Mouse (Mus musculus) limb, embryonic 10.5 days (tissue): ENCODE measurements around the gene Ncor2. TPM values are rescaled to one million over a fixed set of nuclear protein-coding genes. Genes with fewer than 3 reads are reported as not detected.

ENCODE experiments used
- DNase-seq: peaks from one replicate; pipeline ENCODE4 v3.0.0-alpha.2; 2017; ENCODE audit warnings: low spot score
- H3K27ac ChIP-seq: fragments of 300-500 bp; sonication (generic); 2 replicates; pipeline ENCODE4 v1.5.1; 2016; ENCODE audit warnings: mild to moderate bottlenecking
- H3K27me3 ChIP-seq: fragments of 300-500 bp; sonication (generic); 2 replicates; pipeline ENCODE4 v1.6.1; 2016; ENCODE audit warnings: low read depth, mild to moderate bottlenecking; ENCODE audit not compliant: poor library complexity, severe bottlenecking
- H3K36me3 ChIP-seq: fragments of 300-500 bp; sonication (generic); 2 replicates; pipeline ENCODE4 v1.6.1; 2016; ENCODE audit warnings: mild to moderate bottlenecking, moderate library complexity
- H3K4me1 ChIP-seq: fragments of 300-500 bp; sonication (generic); 2 replicates; pipeline ENCODE4 v1.6.1; 2016
- H3K4me3 ChIP-seq: fragments of 300-500 bp; sonication (generic); 2 replicates; pipeline ENCODE4 v1.5.1; 2016; ENCODE audit warnings: mild to moderate bottlenecking, moderate library complexity
- H3K9me3 ChIP-seq: fragments of 300-500 bp; sonication (generic); replicated peaks from 2 replicates; pipeline ENCODE4 v1.6.1; 2016; ENCODE audit warnings: mild to moderate bottlenecking
- WGBS: fragments of 180-500 bp; shearing (Covaris S2); methylation state at CpG from one replicate; pipeline ENCODE4 v1.1.7; 2016; 5-methylcytosine and 5-hydroxymethylcytosine counted together
- polyA plus RNA-seq: library from polyadenylated mRNA; unstranded; fragments of >200 nt; fragmentation: Nextera tagmentation; extraction: Ambion mirVana; gene quantifications from 2 replicates; pipeline ENCODE4 v1.2.1, GENCODE M21; 2016

Gene Ncor2
- polyA plus RNA-seq, 1 experiment from 2014 or later = 26.8 TPM

- H3K4me3 ChIP-seq = no peak overlapping the region
- 86% methylated on average over 21 of the region's 21 CpGs for WGBS
- no peaks in the 10 kb centered on the region for H3K9me3 ChIP-seq
- H3K4me1 ChIP-seq = peaks cover 12% of the 10 kb centered on the region
- peaks cover 100% of the 10 kb centered on the region for H3K36me3 ChIP-seq
- DNase-seq = no peak
- no peak overlapping the region for H3K27ac ChIP-seq
- no peaks in the 10 kb centered on the region for H3K27me3 ChIP-seq
These were observed 97.5 kb downstream of the Ncor2 start for GRCm38 (mm10) chr5:125081318-125082101.

- peaks cover 100% of the 10 kb centered on the region for H3K36me3 ChIP-seq
- peaks cover 12% of the 10 kb centered on the region for H3K4me1 ChIP-seq
- no peak for DNase-seq
- H3K27me3 ChIP-seq = no peaks in the 10 kb centered on the region
- WGBS = 94% methylated on average over 10 of the region's 10 CpGs
- H3K4me3 ChIP-seq = no peak overlapping the region
- H3K27ac ChIP-seq = no peak overlapping the region
- no peaks in the 10 kb centered on the region for H3K9me3 ChIP-seq
These were observed 98.2 kb downstream of the Ncor2 start for GRCm38 (mm10) chr5:125080787-125081317.

GRCm38 (mm10) chr5:125080352-125080751 is 98.7 kb downstream of the Ncor2 start:
- H3K4me3 ChIP-seq = no peak overlapping the region
- H3K36me3 ChIP-seq = peaks cover 100% of the 10 kb centered on the region
- no peaks in the 10 kb centered on the region for H3K9me3 ChIP-seq
- peaks cover 12% of the 10 kb centered on the region for H3K4me1 ChIP-seq
- WGBS = 93% methylated on average over 4 of the region's 4 CpGs
- DNase-seq = no peak
- no peak overlapping the region for H3K27ac ChIP-seq
- no peaks in the 10 kb centered on the region for H3K27me3 ChIP-seq

GRCm38 (mm10) chr5:125078220-125078619 is 100.8 kb downstream of the Ncor2 start:
- DNase-seq = no peak
- WGBS = 91% methylated on average over 5 of the region's 5 CpGs
- H3K9me3 ChIP-seq = no peaks in the 10 kb centered on the region
- no peak overlapping the region for H3K4me3 ChIP-seq
- H3K36me3 ChIP-seq = peaks cover 100% of the 10 kb centered on the region
- H3K4me1 ChIP-seq = peaks cover 16% of the 10 kb centered on the region
- no peak overlapping the region for H3K27ac ChIP-seq
- no peaks in the 10 kb centered on the region for H3K27me3 ChIP-seq

GRCm38 (mm10) chr5:125076183-125076582 is 102.8 kb downstream of the Ncor2 start:
- H3K27me3 ChIP-seq = no peaks in the 10 kb centered on the region
- H3K27ac ChIP-seq = no peak overlapping the region
- H3K36me3 ChIP-seq = peaks cover 99% of the 10 kb centered on the region
- 84% methylated on average over 9 of the region's 9 CpGs for WGBS
- H3K9me3 ChIP-seq = no peaks in the 10 kb centered on the region
- peaks cover 26% of the 10 kb centered on the region for H3K4me1 ChIP-seq
- no peak for DNase-seq
- no peak overlapping the region for H3K4me3 ChIP-seq

- H3K27me3 ChIP-seq = no peaks in the 10 kb centered on the region
- H3K9me3 ChIP-seq = no peaks in the 10 kb centered on the region
- H3K4me1 ChIP-seq = peaks cover 36% of the 10 kb centered on the region
- no peak for DNase-seq
- no peak overlapping the region for H3K27ac ChIP-seq
- H3K4me3 ChIP-seq = no peak overlapping the region
- H3K36me3 ChIP-seq = peaks cover 87% of the 10 kb centered on the region
- 71% methylated on average over 10 of the region's 10 CpGs for WGBS
These were observed 104.3 kb downstream of the Ncor2 start for GRCm38 (mm10) chr5:125074571-125075171.

- no peak for DNase-seq
- Histone ChIP-seq H3K27me3 (no peaks in the 10 kb centered on the region), H3K4me1 (peaks cover 44% of the 10 kb centered on the region), H3K4me3 (no peak overlapping the region), H3K36me3 (peaks cover 87% of the 10 kb centered on the region), H3K27ac (0 out of 2 replicates have a peak overlapping the region, but pooled peaks have one; percentile 27), H3K9me3 (no peaks in the 10 kb centered on the region)
- 89% methylated on average over 8 of the region's 8 CpGs for WGBS
These were observed 105.1 kb downstream of the Ncor2 start for GRCm38 (mm10) chr5:125073896-125074295.

- DNase-seq = no peak
- 70% methylated on average over 4 of the region's 4 CpGs for WGBS
- Histone ChIP-seq H3K27ac (no peak overlapping the region), H3K27me3 (no peaks in the 10 kb centered on the region), H3K9me3 (no peaks in the 10 kb centered on the region), H3K4me1 (peaks cover 49% of the 10 kb centered on the region), H3K36me3 (peaks cover 87% of the 10 kb centered on the region), H3K4me3 (no peak overlapping the region)
These were observed 105.7 kb downstream of the Ncor2 start for GRCm38 (mm10) chr5:125073335-125073734.

GRCm38 (mm10) chr5:125072425-125072824 is 106.6 kb downstream of the Ncor2 start:
- DNase-seq = no peak
- H3K27me3 ChIP-seq = no peaks in the 10 kb centered on the region
- H3K9me3 ChIP-seq = no peaks in the 10 kb centered on the region
- WGBS = 91% methylated on average over 7 of the region's 7 CpGs
- peaks cover 58% of the 10 kb centered on the region for H3K4me1 ChIP-seq
- H3K27ac ChIP-seq = no peak overlapping the region
- H3K4me3 ChIP-seq = no peak overlapping the region
- peaks cover 87% of the 10 kb centered on the region for H3K36me3 ChIP-seq

GRCm38 (mm10) chr5:125071919-125072318 is 107.1 kb downstream of the Ncor2 start:
- no peak overlapping the region for H3K4me3 ChIP-seq
- no peaks in the 10 kb centered on the region for H3K27me3 ChIP-seq
- H3K4me1 ChIP-seq = peaks cover 60% of the 10 kb centered on the region
- peaks cover 87% of the 10 kb centered on the region for H3K36me3 ChIP-seq
- WGBS = 62% methylated on average over 4 of the region's 4 CpGs
- H3K9me3 ChIP-seq = no peaks in the 10 kb centered on the region
- no peak for DNase-seq
- H3K27ac ChIP-seq = peak overlapping the region; percentile 53; the same call in 1 of the 2 replicates

GRCm38 (mm10) chr5:125070399-125070798 is 108.6 kb downstream of the Ncor2 start:
- H3K4me1 ChIP-seq = peaks cover 60% of the 10 kb centered on the region
- H3K4me3 ChIP-seq = no peak overlapping the region
- H3K36me3 ChIP-seq = peaks cover 87% of the 10 kb centered on the region
- WGBS = 55% methylated on average over 2 of the region's 2 CpGs
- no peaks in the 10 kb centered on the region for H3K9me3 ChIP-seq
- no peak for DNase-seq
- H3K27me3 ChIP-seq = no peaks in the 10 kb centered on the region
- H3K27ac ChIP-seq = 0 out of 2 replicates have a peak overlapping the region, but pooled peaks have one; percentile 59

- Histone ChIP-seq H3K27ac (peak overlapping the region; percentile 71), H3K9me3 (no peaks in the 10 kb centered on the region), H3K36me3 (peaks cover 87% of the 10 kb centered on the region), H3K4me3 (0 out of 2 replicates have a peak overlapping the region, but pooled peaks have one; percentile 5), H3K27me3 (no peaks in the 10 kb centered on the region), H3K4me1 (peaks cover 60% of the 10 kb centered on the region)
- WGBS = 77% methylated on average over 5 of the region's 5 CpGs
- DNase-seq = no peak
These were observed 109.1 kb downstream of the Ncor2 start for GRCm38 (mm10) chr5:125069916-125070315.

GRCm38 (mm10) chr5:125069426-125069825 is 109.6 kb downstream of the Ncor2 start:
- Histone ChIP-seq H3K27ac (peak overlapping the region; percentile 71), H3K9me3 (no peaks in the 10 kb centered on the region), H3K36me3 (peaks cover 87% of the 10 kb centered on the region), H3K27me3 (no peaks in the 10 kb centered on the region), H3K4me1 (peaks cover 59% of the 10 kb centered on the region), H3K4me3 (0 out of 2 replicates have a peak overlapping the region, but pooled peaks have one; percentile 5)
- DNase-seq = peak; percentile 51
- 50% methylated on average over 5 of the region's 5 CpGs for WGBS
